In genomic region chr5:124483655-124484396, GRCm38 (mm10) we compare ENCODE assay signal across 1 mouse cellular context.
TF ChIP-seq lines count a peak whose summit lies in the region.

No protein-coding gene starts in this region.

TF ChIP-seq in CH12.LX, 34 proteins besides CTCF, POLR2A, EP300 and RAD21:
- TF ChIP-seq CHD1 (IDR thresholded peaks at IDR 0.05; ENCODE audit: low read depth, low read length) (peak; percentile 77; the same call in 1 of the 2 replicates), E2F4 (IDR thresholded peaks at IDR 0.05; ENCODE audit: insufficient replicate concordance, low read depth, low read length) (no peak), MAFK (IDR thresholded peaks at IDR 0.05; ENCODE audit: insufficient replicate concordance, low read length) (no peak), MYC (IDR thresholded peaks at IDR 0.05; ENCODE audit: low read depth, low read length) (peak; percentile 73; the same call in 1 of the 2 replicates), SIN3A (IDR thresholded peaks at IDR 0.05; ENCODE audit: low read length) (peak; percentile 71; the same call in 1 of the 2 replicates), ZNF384 (IDR thresholded peaks at IDR 0.05; ENCODE audit: low read depth, low read length) (0 out of 2 replicates have a peak, but pooled peaks have one; percentile 4), SMC3 (IDR thresholded peaks at IDR 0.05; ENCODE audit: low read depth, low read length) (peak; percentile 49)
